Mouse (Mus musculus): Measurements from ENCODE around the gene Hoxc10. TPM values are rescaled to one million over a fixed set of nuclear protein-coding genes. Genes with fewer than 3 reads are reported as not detected.

The Hoxc10 gene
- polyA plus RNA-seq, 1 experiment from 2014 or later: not detected

GRCm38 (mm10) chr15:102978615-102979515 is 12.3 kb downstream of the Hoxc10 start:
- no peaks in the 10 kb centered on the region for H3K36me3 ChIP-seq (ENCODE audit: control insufficient read depth, insufficient read depth, low read length)
- no peak overlapping the region for H3K4me3 ChIP-seq (ENCODE audit: low read depth, low read length)
- no peak overlapping the region for H3K4me2 ChIP-seq (ENCODE audit: low read length)
- DNase-seq (ENCODE audit: low spot score) (no peak), ATAC-seq (no peak)
- H3K27me3 ChIP-seq (replicated peaks; ENCODE audit: control insufficient read depth, insufficient read depth, low read length): peaks cover 98% of the 10 kb centered on the region
- WGBS: under 1% methylated on average over 13 of the region's 13 CpGs
- H3K9ac ChIP-seq (ENCODE audit: low read length): no peak overlapping the region
- H3K9me3 ChIP-seq (replicated peaks; ENCODE audit: control insufficient read depth, low read length): no peaks in the 10 kb centered on the region
- no peak overlapping the region for H3K27ac ChIP-seq (ENCODE audit: low read depth, low read length)
- H3K4me1 ChIP-seq (ENCODE audit: control insufficient read depth, insufficient read depth, low read length): 0 out of 2 replicates have a peak, but pooled peaks cover 3% of the 10 kb centered on the region

DNA sequence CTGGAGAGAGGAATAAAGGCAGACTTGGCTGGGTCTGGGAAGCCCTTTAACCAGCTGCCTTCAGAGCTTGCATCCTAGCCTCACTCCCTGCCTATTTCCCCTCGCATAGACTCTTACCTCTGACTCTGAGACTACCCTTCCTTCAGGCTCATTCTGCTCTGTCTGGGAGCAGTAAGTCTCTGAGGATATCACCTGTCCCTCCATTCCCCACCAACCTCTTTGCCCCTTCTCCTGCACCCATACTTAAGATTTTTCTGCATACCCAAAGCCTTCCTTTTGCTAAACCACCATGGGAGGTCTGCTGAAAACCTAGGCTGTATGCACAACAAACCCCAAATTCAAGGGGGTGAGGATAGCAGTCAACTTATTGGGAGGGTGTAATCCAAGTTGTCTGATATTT is 13.3 kb downstream of the Hoxc10 start:
- DNase-seq (ENCODE audit: low spot score) (no peak), ATAC-seq (no peak)
- Histone ChIP-seq H3K4me3 (ENCODE audit: low read depth, low read length) (no peak overlapping the region), H3K4me2 (ENCODE audit: low read length) (no peak overlapping the region), H3K27ac (ENCODE audit: low read depth, low read length) (no peak overlapping the region), H3K27me3 (replicated peaks; ENCODE audit: control insufficient read depth, insufficient read depth, low read length) (peaks cover 97% of the 10 kb centered on the region), H3K9me3 (replicated peaks; ENCODE audit: control insufficient read depth, low read length) (no peaks in the 10 kb centered on the region), H3K4me1 (ENCODE audit: control insufficient read depth, insufficient read depth, low read length) (0 out of 2 replicates have a peak, but pooled peaks cover 3% of the 10 kb centered on the region), H3K36me3 (ENCODE audit: control insufficient read depth, insufficient read depth, low read length) (no peaks in the 10 kb centered on the region), H3K9ac (ENCODE audit: low read length) (no peak overlapping the region)
- 0% methylated on average over 1 of the region's 1 CpGs for WGBS

GRCm38 (mm10) chr15:102980352-102980751 is 13.8 kb downstream of the Hoxc10 start:
- no peak overlapping the region for H3K9ac ChIP-seq (ENCODE audit: low read length)
- no peaks in the 10 kb centered on the region for H3K9me3 ChIP-seq (replicated peaks; ENCODE audit: control insufficient read depth, low read length)
- H3K4me3 ChIP-seq (ENCODE audit: low read depth, low read length): no peak overlapping the region
- DNase-seq (ENCODE audit: low spot score) (no peak), ATAC-seq (no peak)
- H3K4me2 ChIP-seq (ENCODE audit: low read length): no peak overlapping the region
- WGBS: 4% methylated on average over 11 of the region's 11 CpGs
- 0 out of 2 replicates have a peak, but pooled peaks cover 3% of the 10 kb centered on the region for H3K4me1 ChIP-seq (ENCODE audit: control insufficient read depth, insufficient read depth, low read length)
- no peaks in the 10 kb centered on the region for H3K36me3 ChIP-seq (ENCODE audit: control insufficient read depth, insufficient read depth, low read length)
- H3K27ac ChIP-seq (ENCODE audit: low read depth, low read length): no peak overlapping the region
- H3K27me3 ChIP-seq (replicated peaks; ENCODE audit: control insufficient read depth, insufficient read depth, low read length): peaks cover 97% of the 10 kb centered on the region

DNA sequence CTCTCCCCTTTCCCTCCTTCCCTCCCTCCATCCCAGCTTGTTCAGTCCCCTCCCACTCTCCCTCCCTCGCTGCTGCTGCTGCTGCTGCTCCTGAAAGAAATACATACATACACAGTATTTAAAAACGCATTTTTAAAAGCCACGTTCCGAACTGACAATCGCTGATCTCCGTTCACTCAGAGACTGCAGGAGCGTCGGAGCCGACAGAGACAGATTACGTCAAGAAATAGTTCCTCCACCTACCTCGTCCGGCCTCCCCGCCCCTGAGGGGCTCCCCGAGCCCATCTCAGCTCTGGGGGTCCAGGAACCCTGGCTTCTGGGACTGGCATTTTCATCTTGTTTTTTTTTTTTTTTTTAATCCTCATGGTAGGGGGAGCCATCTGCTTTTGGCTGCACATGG is 14.3 kb downstream of the Hoxc10 start:
- 0% methylated on average over 14 of the region's 14 CpGs for WGBS
- H3K36me3 ChIP-seq (ENCODE audit: control insufficient read depth, insufficient read depth, low read length): no peaks in the 10 kb centered on the region
- no peak overlapping the region for H3K9ac ChIP-seq (ENCODE audit: low read length)
- 0 out of 2 replicates have a peak overlapping the region, but pooled peaks have one; percentile 13 for H3K4me3 ChIP-seq (ENCODE audit: low read depth, low read length)
- DNase-seq (ENCODE audit: low spot score) (no peak), ATAC-seq (no peak)
- no peaks in the 10 kb centered on the region for H3K9me3 ChIP-seq (replicated peaks; ENCODE audit: control insufficient read depth, low read length)
- H3K4me1 ChIP-seq (ENCODE audit: control insufficient read depth, insufficient read depth, low read length): 0 out of 2 replicates have a peak, but pooled peaks cover 3% of the 10 kb centered on the region
- peaks cover 97% of the 10 kb centered on the region for H3K27me3 ChIP-seq (replicated peaks; ENCODE audit: control insufficient read depth, insufficient read depth, low read length)
- no peak overlapping the region for H3K27ac ChIP-seq (ENCODE audit: low read depth, low read length)
- peak overlapping the region; percentile 24 for H3K4me2 ChIP-seq (ENCODE audit: low read length)

GRCm38 (mm10) chr15:102981379-102982288 is 15.0 kb downstream of the Hoxc10 start:
- Histone ChIP-seq H3K4me1 (ENCODE audit: control insufficient read depth, insufficient read depth, low read length) (0 out of 2 replicates have a peak, but pooled peaks cover 3% of the 10 kb centered on the region), H3K4me2 (ENCODE audit: low read length) (peak overlapping the region; percentile 24), H3K27me3 (replicated peaks; ENCODE audit: control insufficient read depth, insufficient read depth, low read length) (peaks cover 97% of the 10 kb centered on the region), H3K4me3 (ENCODE audit: low read depth, low read length) (peak overlapping the region; percentile 13; the same call in 1 of the 2 replicates), H3K27ac (ENCODE audit: low read depth, low read length) (no peak overlapping the region), H3K9ac (ENCODE audit: low read length) (no peak overlapping the region), H3K36me3 (ENCODE audit: control insufficient read depth, insufficient read depth, low read length) (no peaks in the 10 kb centered on the region), H3K9me3 (replicated peaks; ENCODE audit: control insufficient read depth, low read length) (no peaks in the 10 kb centered on the region)
- DNase-seq (ENCODE audit: low spot score) (no peak), ATAC-seq (peak; percentile 15; the same call in 1 of the 2 replicates)
- under 1% methylated on average over 87 of the region's 88 CpGs for WGBS

GRCm38 (mm10) chr15:102983716-102984115 is 17.1 kb downstream of the Hoxc10 start:
- no peak overlapping the region for H3K9ac ChIP-seq (ENCODE audit: low read length)
- no peak overlapping the region for H3K27ac ChIP-seq (ENCODE audit: low read depth, low read length)
- WGBS: 1% methylated on average over 12 of the region's 12 CpGs
- no peak overlapping the region for H3K4me2 ChIP-seq (ENCODE audit: low read length)
- H3K36me3 ChIP-seq (ENCODE audit: control insufficient read depth, insufficient read depth, low read length): no peaks in the 10 kb centered on the region
- DNase-seq (ENCODE audit: low spot score) (no peak), ATAC-seq (no peak)
- no peaks in the 10 kb centered on the region for H3K9me3 ChIP-seq (replicated peaks; ENCODE audit: control insufficient read depth, low read length)
- 0 out of 2 replicates have a peak, but pooled peaks cover 3% of the 10 kb centered on the region for H3K4me1 ChIP-seq (ENCODE audit: control insufficient read depth, insufficient read depth, low read length)
- H3K4me3 ChIP-seq (ENCODE audit: low read depth, low read length): no peak overlapping the region
- peaks cover 98% of the 10 kb centered on the region for H3K27me3 ChIP-seq (replicated peaks; ENCODE audit: control insufficient read depth, insufficient read depth, low read length)

GRCm38 (mm10) chr15:102984521-102984920 is 17.9 kb downstream of the Hoxc10 start:
- Histone ChIP-seq H3K9me3 (replicated peaks; ENCODE audit: control insufficient read depth, low read length) (no peaks in the 10 kb centered on the region), H3K4me2 (ENCODE audit: low read length) (no peak overlapping the region), H3K4me1 (ENCODE audit: control insufficient read depth, insufficient read depth, low read length) (0 out of 2 replicates have a peak, but pooled peaks cover 3% of the 10 kb centered on the region), H3K27ac (ENCODE audit: low read depth, low read length) (no peak overlapping the region), H3K27me3 (replicated peaks; ENCODE audit: control insufficient read depth, insufficient read depth, low read length) (peaks cover 98% of the 10 kb centered on the region), H3K9ac (ENCODE audit: low read length) (no peak overlapping the region), H3K36me3 (ENCODE audit: control insufficient read depth, insufficient read depth, low read length) (no peaks in the 10 kb centered on the region), H3K4me3 (ENCODE audit: low read depth, low read length) (no peak overlapping the region)
- ATAC-seq: no peak
- 1% methylated on average over 10 of the region's 10 CpGs for WGBS
- no peak for DNase-seq (ENCODE audit: low spot score)

- Histone ChIP-seq H3K9ac (ENCODE audit: low read length) (no peak overlapping the region), H3K36me3 (ENCODE audit: control insufficient read depth, insufficient read depth, low read length) (no peaks in the 10 kb centered on the region), H3K4me3 (ENCODE audit: low read depth, low read length) (no peak overlapping the region), H3K27me3 (replicated peaks; ENCODE audit: control insufficient read depth, insufficient read depth, low read length) (peaks cover 98% of the 10 kb centered on the region), H3K9me3 (replicated peaks; ENCODE audit: control insufficient read depth, low read length) (no peaks in the 10 kb centered on the region), H3K27ac (ENCODE audit: low read depth, low read length) (no peak overlapping the region), H3K4me2 (ENCODE audit: low read length) (no peak overlapping the region), H3K4me1 (ENCODE audit: control insufficient read depth, insufficient read depth, low read length) (0 out of 2 replicates have a peak, but pooled peaks cover 3% of the 10 kb centered on the region)
- ATAC-seq: no peak
- 6% methylated on average over 3 of the region's 3 CpGs for WGBS
- no peak for DNase-seq (ENCODE audit: low spot score)
Observed at GRCm38 (mm10) chr15:102984925-102985324, 18.3 kb downstream of the Hoxc10 start.

All from forebrain, embryonic 14.5 days (tissue).